Mouse (Mus musculus) midbrain, embryonic 15.5 days (tissue): Measurements from ENCODE around the gene Lypd8. TPM values are rescaled to one million over a fixed set of nuclear protein-coding genes. Genes with fewer than 3 reads are reported as not detected.

ENCODE experiments used
- ATAC-seq: fragments of 200-750 bp; cut with Nextera tagmentation; replicated peaks from 2 replicates; pipeline ENCODE4 v1.8.0; 2017; ENCODE audit warnings: moderate TSS enrichment
- H3K27ac ChIP-seq: fragments of 300-500 bp; sonication (generic); 2 replicates; pipeline ENCODE4 v1.5.1; 2015; ENCODE audit warnings: mild to moderate bottlenecking, inconsistent platforms
- H3K27me3 ChIP-seq: fragments of 300-500 bp; sonication (generic); replicated peaks from 2 replicates; pipeline ENCODE4 v1.6.1; 2015; ENCODE audit warnings: inconsistent platforms
- H3K36me3 ChIP-seq: fragments of 300-500 bp; sonication (generic); replicated peaks from 2 replicates; pipeline ENCODE4 v1.6.1; 2015; ENCODE audit warnings: inconsistent platforms
- H3K4me1 ChIP-seq: fragments of 300-500 bp; sonication (generic); 2 replicates; pipeline ENCODE4 v1.6.1; 2015; ENCODE audit warnings: inconsistent platforms
- H3K4me2 ChIP-seq: fragments of 300-500 bp; sonication (generic); 2 replicates; pipeline ENCODE4 v1.6.1; 2015; ENCODE audit warnings: inconsistent platforms, mild to moderate bottlenecking, moderate library complexity
- H3K4me3 ChIP-seq: fragments of 300-500 bp; sonication (generic); 2 replicates; pipeline ENCODE4 v1.5.1; 2015; ENCODE audit warnings: mild to moderate bottlenecking, inconsistent platforms
- H3K9ac ChIP-seq: fragments of 300-500 bp; sonication (generic); 2 replicates; pipeline ENCODE4 v1.6.1; 2015; ENCODE audit warnings: mild to moderate bottlenecking, inconsistent platforms
- H3K9me3 ChIP-seq: fragments of 300-500 bp; sonication (generic); 2 replicates; pipeline ENCODE4 v1.6.1; 2016; ENCODE audit warnings: inconsistent platforms
- WGBS: fragments of 180-500 bp; shearing (Covaris S2); methylation state at CpG from one replicate; pipeline ENCODE4 v1.1.7; 2015; ENCODE audit warnings: mixed read lengths; 5-methylcytosine and 5-hydroxymethylcytosine counted together
- polyA plus RNA-seq: library from polyadenylated mRNA; unstranded; fragments of >200 nt; fragmentation: Nextera tagmentation; extraction: Ambion mirVana; gene quantifications from 2 replicates; pipeline ENCODE4 v1.2.1, GENCODE M21; 2015

Gene Lypd8
- 0.31 TPM in 1 of 2 replicates, not detected in the other for polyA plus RNA-seq

DNA sequence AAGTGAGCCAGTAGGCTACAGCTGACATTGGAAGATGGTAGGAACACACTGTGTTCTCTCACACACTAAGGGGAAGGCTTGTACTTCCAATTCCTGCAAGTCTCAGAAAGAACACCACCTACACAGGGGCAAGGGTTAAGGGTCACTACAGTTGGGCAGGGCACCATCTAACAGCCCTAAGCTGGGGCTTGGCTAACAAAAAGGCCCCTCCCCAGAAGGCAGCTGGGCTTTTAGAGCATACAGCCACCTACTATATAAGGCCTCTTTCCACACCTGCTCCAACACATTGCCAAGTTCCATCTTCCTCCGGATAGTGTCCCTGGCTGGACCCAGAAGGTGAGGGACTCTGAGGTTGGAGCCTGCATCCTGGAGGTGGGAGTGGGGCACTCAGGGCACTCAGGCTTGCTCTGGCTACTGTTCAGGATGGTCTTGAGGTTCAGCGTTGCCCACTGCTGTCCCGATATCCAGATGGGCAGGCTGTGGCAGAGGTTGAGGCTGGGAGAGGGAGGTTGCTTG is at the start of gene Lypd8:
TSS of gene Lypd8 (plus strand) at position 281 of the 516 bp plus-strand sequence.
- WGBS = 94% methylated on average over 3 of the region's 3 CpGs
- H3K4me3 ChIP-seq = no peak within 1 kb of the TSS
- H3K9ac ChIP-seq = no peak within 1 kb of the TSS
- no peak within 1 kb of the TSS for H3K27ac ChIP-seq
- H3K4me1 ChIP-seq = no peaks in the 10 kb centered on the region
- H3K9me3 ChIP-seq = no peaks in the 10 kb centered on the region
- no peaks in the 10 kb centered on the region for H3K36me3 ChIP-seq
- H3K4me2 ChIP-seq = no peak within 1 kb of the TSS
- H3K27me3 ChIP-seq = no peaks in the 10 kb centered on the region
- ATAC-seq = no peak

DNA sequence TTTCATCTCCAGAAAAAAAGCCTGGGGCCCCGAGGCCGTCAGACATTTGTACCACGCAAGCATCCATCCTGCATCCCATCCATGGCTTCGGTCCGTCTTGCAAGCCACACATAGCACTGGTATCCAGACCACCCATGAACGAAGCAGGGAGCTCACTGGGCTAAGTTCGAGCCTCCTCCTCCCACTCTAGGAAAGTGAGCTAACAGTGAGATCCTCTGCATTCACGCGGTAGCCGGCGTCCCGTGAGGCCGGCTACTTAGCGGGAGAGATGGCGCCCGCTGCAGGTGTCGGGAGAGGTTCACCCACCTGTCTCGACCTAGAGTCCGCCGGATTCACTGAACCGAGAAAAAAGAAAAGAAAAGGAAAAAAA is 49.0 kb upstream of the Lypd8 start:
- peaks cover 41% of the 10 kb centered on the region for H3K4me1 ChIP-seq
- H3K9me3 ChIP-seq = no peaks in the 10 kb centered on the region
- H3K36me3 ChIP-seq = peaks cover 4% of the 10 kb centered on the region; the same call in 1 of the 2 replicates
- no peaks in the 10 kb centered on the region for H3K27me3 ChIP-seq
- H3K27ac ChIP-seq = peak overlapping the region; percentile 78
- H3K9ac ChIP-seq = peak overlapping the region; percentile 88
- peak overlapping the region; percentile 66 for H3K4me3 ChIP-seq
- ATAC-seq = peak; percentile 28
- peak overlapping the region; percentile 93 for H3K4me2 ChIP-seq
- WGBS = under 1% methylated on average over 21 of the region's 21 CpGs

DNA sequence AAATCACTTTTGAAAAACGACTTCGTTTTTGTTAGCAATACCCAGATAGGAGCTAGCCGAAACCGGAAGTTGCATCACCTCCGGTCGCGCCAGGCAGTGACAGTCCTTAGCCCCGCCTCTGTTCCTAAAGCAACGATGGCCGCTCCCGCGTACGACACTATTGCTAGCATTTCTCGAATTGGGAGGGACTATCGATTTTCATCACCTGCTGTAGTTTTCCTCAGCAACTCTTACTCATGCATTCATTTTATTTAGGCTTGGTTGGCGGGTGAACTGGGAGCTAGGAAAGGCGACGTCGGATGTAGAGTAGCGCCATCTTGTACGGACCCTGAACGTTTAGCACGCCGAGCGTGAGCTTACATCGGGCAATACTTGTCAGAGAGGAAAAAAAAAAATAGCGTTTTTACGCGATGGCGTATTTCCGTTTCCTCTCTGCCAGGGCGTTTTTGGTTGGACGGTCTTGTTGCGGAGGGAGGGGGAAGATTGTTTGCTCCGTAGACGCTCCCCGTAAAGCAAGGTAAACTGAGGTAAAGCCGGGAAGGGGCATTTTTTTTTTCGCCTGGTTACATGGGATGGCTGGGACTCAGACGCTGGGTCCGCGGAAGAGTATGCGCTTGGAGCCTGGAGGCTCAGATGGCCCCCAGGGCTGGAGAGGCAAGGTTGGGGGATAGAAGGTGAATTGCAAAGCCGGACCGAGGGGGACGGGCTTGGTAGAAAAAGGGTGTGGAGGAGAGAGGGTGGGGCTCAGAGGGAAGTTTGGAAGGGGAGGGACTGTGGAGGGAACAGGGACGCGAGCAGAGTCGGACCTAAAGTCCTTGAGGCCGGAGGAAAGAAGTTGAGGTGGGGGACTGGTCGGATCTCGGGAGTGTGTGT is 48.3 kb upstream of the Lypd8 start, which contains the start of the genes Zfp672 and Sh3bp5l:
TSS of gene Zfp672 (minus strand) at position 64 of the 873 bp plus-strand sequence.
TSS of gene Sh3bp5l (plus strand) at position 449 of the 873 bp plus-strand sequence.
- Histone ChIP-seq H3K4me3 (peak within 1 kb of the TSS; percentile 66), H3K9ac (peak within 1 kb of the TSS; percentile 88), H3K9me3 (no peaks in the 10 kb centered on the region), H3K27me3 (no peaks in the 10 kb centered on the region), H3K27ac (peak within 1 kb of the TSS; percentile 78), H3K4me2 (peak within 1 kb of the TSS; percentile 93), H3K36me3 (peaks cover 4% of the 10 kb centered on the region; the same call in 1 of the 2 replicates), H3K4me1 (peaks cover 42% of the 10 kb centered on the region)
- WGBS = under 1% methylated on average over 52 of the region's 52 CpGs
- ATAC-seq = peak; percentile 96

DNA sequence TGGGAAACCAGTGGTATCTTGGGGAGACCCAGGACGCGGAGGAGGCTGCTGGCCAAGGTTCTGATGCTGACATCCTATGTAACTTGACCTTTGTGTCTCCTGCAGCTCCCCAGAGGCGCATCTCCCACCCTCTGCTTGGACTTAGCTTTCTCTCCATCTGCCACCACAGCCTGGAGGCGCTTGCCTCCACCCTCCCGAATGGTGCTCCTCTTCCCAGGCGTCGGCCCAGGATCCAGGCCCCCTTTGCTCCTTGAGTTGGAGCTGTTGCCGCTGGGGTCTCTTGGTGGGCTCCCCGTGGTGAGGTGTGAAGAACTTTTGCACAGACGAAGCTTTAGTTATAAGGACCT is 47.7 kb upstream of the Lypd8 start:
- Histone ChIP-seq H3K9ac (peak overlapping the region; percentile 88), H3K36me3 (peaks cover 4% of the 10 kb centered on the region; the same call in 1 of the 2 replicates), H3K4me3 (peak overlapping the region; percentile 66), H3K4me2 (peak overlapping the region; percentile 93), H3K27ac (0 out of 2 replicates have a peak overlapping the region, but pooled peaks have one; percentile 78), H3K4me1 (peaks cover 42% of the 10 kb centered on the region), H3K9me3 (no peaks in the 10 kb centered on the region), H3K27me3 (no peaks in the 10 kb centered on the region)
- 25% methylated on average over 10 of the region's 10 CpGs for WGBS
- ATAC-seq = peak; percentile 28

DNA sequence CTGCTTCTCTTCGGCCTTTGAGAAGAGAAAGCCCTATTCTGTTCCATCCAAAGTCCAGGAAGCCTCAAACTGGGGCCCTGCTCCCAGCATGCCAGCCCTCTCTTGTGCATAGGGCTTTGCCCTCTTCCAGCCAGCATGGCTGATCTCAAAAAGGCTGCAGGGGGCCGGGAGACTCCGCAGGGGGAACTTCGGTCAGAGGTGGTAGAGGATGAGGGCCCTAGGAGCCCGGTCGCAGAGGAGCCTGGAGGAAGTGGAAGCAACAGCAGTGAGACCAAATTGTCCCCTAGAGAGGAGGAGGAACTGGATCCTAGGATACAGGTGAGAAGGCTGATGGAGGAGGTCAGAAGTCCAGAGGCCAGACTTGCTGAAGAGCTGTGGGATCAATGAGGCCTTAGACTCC is 47.3 kb upstream of the Lypd8 start:
- Histone ChIP-seq H3K27ac (no peak overlapping the region), H3K27me3 (no peaks in the 10 kb centered on the region), H3K4me1 (peaks cover 42% of the 10 kb centered on the region), H3K4me2 (peak overlapping the region; percentile 93), H3K36me3 (peaks cover 4% of the 10 kb centered on the region; the same call in 1 of the 2 replicates), H3K9me3 (no peaks in the 10 kb centered on the region), H3K4me3 (peak overlapping the region; percentile 66), H3K9ac (peak overlapping the region; percentile 88)
- WGBS = 91% methylated on average over 6 of the region's 6 CpGs
- ATAC-seq = no peak

DNA sequence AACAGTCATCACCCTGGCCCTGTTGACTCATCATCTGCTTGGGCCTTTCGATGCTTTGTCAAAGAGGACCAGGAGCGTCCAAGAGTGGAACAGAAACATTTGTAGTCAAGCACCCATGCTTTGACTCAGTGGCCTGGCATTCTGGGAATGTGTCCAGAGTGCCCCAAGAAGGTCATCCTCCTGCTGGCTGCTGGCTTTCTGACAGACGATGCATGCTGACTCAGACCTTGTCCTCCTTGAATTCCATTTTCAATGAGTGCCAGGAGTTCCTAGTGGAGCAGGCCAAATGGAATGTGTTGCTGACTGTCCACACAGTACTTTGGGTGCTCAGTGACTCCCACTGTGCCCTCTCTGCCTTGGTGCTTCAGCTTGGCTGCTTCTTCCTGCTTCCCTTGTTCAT is 44.1 kb upstream of the Lypd8 start:
- Histone ChIP-seq H3K4me1 (peaks cover 29% of the 10 kb centered on the region), H3K4me3 (no peak overlapping the region), H3K9me3 (no peaks in the 10 kb centered on the region), H3K9ac (no peak overlapping the region), H3K27me3 (no peaks in the 10 kb centered on the region), H3K36me3 (peaks cover 23% of the 10 kb centered on the region), H3K27ac (no peak overlapping the region), H3K4me2 (no peak overlapping the region)
- 84% methylated on average over 3 of the region's 3 CpGs for WGBS
- ATAC-seq = no peak

DNA sequence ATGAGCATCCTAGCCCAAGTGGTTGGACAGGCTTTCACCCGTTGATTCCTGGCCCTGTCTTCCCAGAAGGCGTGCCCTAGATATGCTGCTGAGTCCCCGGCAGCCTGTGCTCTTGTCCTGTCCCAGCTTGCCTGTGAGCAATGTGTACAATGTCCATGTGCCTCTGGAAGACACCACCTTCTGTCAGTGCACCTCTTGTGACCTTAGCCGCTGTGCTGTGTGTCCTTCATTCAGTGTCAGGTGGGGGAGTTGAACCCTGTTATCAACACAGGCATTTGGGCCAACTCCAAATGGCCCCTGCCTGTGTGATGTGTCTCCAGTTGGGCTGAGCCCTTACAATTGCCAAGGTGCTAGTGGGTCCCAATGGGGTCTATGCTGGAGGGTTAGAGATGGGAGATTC is 32.1 kb upstream of the Lypd8 start:
- no peaks in the 10 kb centered on the region for H3K9me3 ChIP-seq
- ATAC-seq = no peak
- peaks cover 29% of the 10 kb centered on the region for H3K36me3 ChIP-seq
- no peaks in the 10 kb centered on the region for H3K4me1 ChIP-seq
- H3K27ac ChIP-seq = no peak overlapping the region
- no peak overlapping the region for H3K4me2 ChIP-seq
- WGBS = 90% methylated on average over 4 of the region's 4 CpGs
- H3K27me3 ChIP-seq = no peaks in the 10 kb centered on the region
- H3K4me3 ChIP-seq = no peak overlapping the region
- H3K9ac ChIP-seq = no peak overlapping the region

DNA sequence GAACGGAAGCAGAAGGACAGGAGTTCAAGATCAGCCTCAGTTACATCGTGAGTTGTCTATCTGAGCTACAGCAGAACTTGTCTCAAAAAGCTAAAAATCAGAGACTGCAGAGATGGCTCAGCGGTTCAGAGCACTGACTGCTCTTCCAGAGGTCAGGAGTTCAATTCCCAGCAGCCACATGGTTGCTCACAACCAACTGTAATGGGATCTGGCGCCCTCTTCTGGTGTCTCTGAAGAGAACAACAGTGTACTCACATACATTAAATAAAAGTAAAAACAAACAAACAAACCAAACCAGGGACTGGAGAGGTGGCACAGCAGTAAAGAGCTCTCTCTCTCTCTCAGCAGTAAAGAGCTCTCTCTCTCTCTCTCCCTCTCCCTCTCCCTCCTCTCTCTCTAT is 28.2 kb upstream of the Lypd8 start:
- Histone ChIP-seq H3K36me3 (peaks cover 18% of the 10 kb centered on the region), H3K9ac (no peak overlapping the region), H3K4me2 (no peak overlapping the region), H3K4me1 (no peaks in the 10 kb centered on the region), H3K4me3 (no peak overlapping the region), H3K27ac (no peak overlapping the region), H3K27me3 (no peaks in the 10 kb centered on the region), H3K9me3 (no peaks in the 10 kb centered on the region)
- no peak for ATAC-seq
- 68% methylated on average over 4 of the region's 4 CpGs for WGBS

DNA sequence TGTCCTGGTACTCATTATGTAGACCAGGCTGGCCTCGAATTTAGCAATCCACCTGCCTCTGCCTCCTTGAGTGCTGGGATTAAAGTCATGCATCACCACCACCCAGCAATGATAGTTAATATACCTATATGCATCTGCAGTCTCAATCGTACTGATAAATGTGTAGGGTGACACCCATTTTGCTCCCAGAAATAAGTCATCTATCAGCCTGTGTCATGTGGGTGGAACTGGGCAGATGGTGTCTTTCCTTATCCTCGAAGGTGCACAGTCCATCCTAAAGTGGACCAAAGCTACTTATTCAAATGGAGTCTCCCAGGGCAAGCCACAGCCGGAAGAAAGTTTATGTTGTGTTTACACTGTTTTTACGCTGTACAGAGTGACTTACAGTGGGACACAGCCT is 27.7 kb upstream of the Lypd8 start:
- WGBS = 89% methylated on average over 5 of the region's 5 CpGs
- Histone ChIP-seq H3K4me3 (no peak overlapping the region), H3K9ac (no peak overlapping the region), H3K4me2 (no peak overlapping the region), H3K9me3 (no peaks in the 10 kb centered on the region), H3K27ac (no peak overlapping the region), H3K27me3 (no peaks in the 10 kb centered on the region), H3K4me1 (no peaks in the 10 kb centered on the region), H3K36me3 (peaks cover 13% of the 10 kb centered on the region; the same call in 1 of the 2 replicates)
- ATAC-seq = no peak

DNA sequence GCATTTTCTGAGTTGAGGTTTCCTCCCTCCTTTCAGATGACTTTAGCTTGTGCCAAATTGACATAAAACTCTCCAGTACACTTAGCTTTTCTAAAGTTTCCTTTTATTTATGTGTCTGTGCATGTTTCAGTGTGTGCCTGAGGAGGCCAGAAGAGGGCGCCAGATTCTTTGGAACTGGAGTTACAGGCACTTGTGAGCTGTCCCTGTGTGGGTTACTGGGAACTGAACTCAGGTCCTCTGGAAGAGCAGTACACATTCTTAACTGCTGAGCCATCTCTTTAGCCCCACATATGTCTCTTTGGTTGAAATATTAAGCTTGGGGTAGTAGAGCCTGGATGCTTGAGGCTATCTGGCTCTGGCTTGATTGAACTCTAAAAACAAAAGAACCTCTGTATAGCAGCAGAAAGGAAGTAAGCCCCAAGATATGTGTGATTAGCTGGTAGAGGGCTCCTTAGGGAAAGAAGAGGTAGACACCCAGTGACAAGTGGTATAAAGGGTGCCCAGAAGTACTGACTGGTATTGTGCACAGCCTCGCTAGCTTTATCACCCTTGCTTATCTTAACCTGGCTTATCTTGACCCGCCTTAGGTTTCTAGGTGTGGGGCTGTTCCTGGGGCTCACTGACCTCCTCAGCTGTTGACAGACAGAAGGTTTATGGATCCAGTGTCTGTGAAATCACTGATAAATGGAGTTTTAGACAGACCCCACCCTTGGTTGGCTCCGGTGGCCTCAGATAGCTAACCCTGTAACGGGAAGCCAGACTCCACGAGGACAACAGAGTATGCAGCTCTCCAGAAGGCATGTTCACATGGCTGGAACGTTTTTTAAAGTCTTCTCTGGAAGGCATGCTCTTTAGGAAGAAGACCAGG is 25.9 kb upstream of the Lypd8 start:
- H3K4me3 ChIP-seq = no peak overlapping the region
- no peaks in the 10 kb centered on the region for H3K27me3 ChIP-seq
- H3K9ac ChIP-seq = no peak overlapping the region
- H3K9me3 ChIP-seq = no peaks in the 10 kb centered on the region
- H3K27ac ChIP-seq = no peak overlapping the region
- no peak for ATAC-seq
- no peak overlapping the region for H3K4me2 ChIP-seq
- 0 out of 2 replicates have a peak, but pooled peaks cover 3% of the 10 kb centered on the region for H3K36me3 ChIP-seq
- WGBS = 68% methylated on average over 7 of the region's 7 CpGs
- H3K4me1 ChIP-seq = no peaks in the 10 kb centered on the region

DNA sequence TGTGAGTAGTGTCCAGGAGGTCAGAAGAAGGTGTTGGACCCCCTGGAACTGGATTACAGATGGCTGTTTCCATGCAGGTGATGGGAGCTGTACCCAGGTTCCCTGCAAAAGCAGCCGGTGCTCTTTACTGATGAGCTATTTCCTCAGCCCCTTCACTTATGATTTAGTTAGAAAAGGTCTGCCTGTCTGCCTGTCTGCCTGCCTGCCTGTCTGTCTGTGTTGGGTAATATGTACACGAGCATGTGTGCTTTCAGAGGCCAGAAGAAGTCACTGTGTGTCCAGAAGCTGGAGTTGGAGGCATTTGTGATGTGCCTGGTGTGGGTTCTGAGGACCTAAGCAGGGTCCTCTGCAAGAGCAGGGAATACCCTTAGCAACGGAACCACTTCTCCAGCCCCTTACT is 25.1 kb upstream of the Lypd8 start:
- WGBS = 73% methylated on average over 3 of the region's 3 CpGs
- no peaks in the 10 kb centered on the region for H3K9me3 ChIP-seq
- no peaks in the 10 kb centered on the region for H3K27me3 ChIP-seq
- H3K9ac ChIP-seq = no peak overlapping the region
- no peaks in the 10 kb centered on the region for H3K4me1 ChIP-seq
- H3K27ac ChIP-seq = no peak overlapping the region
- H3K36me3 ChIP-seq = no peaks in the 10 kb centered on the region
- no peak overlapping the region for H3K4me3 ChIP-seq
- no peak for ATAC-seq
- H3K4me2 ChIP-seq = no peak overlapping the region

DNA sequence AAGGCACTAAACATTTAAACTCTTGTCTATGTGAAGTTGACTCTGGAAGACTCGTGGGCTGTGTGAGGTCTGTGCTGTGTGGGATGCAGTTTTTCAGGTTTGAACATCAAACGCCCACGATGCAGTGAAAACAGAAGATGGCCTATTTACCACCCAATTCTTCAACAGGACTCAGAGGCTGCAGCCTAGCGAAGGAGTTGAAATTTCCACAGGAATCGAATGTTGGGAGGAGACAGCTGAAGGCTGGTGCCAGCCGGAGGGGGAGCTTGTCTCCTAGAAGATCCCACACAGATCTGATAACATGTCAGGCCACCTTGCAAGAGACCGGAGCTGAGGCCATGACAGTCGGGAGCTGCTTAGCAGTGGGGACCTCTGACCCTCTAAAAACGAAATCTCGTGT is 24.4 kb upstream of the Lypd8 start:
- H3K36me3 ChIP-seq = no peaks in the 10 kb centered on the region
- no peaks in the 10 kb centered on the region for H3K4me1 ChIP-seq
- WGBS = 78% methylated on average over 10 of the region's 10 CpGs
- no peak overlapping the region for H3K27ac ChIP-seq
- no peak overlapping the region for H3K4me2 ChIP-seq
- no peaks in the 10 kb centered on the region for H3K9me3 ChIP-seq
- no peaks in the 10 kb centered on the region for H3K27me3 ChIP-seq
- ATAC-seq = no peak
- H3K9ac ChIP-seq = no peak overlapping the region
- no peak overlapping the region for H3K4me3 ChIP-seq
